Mouse (Mus musculus): ENCODE results near the gene Kcne3. TPM values are rescaled to one million over a fixed set of nuclear protein-coding genes. Genes with fewer than 3 reads are reported as not detected.

The Kcne3 gene
- polyA plus RNA-seq, 1 experiment from 2014 or later: 28.9 TPM

DNA sequence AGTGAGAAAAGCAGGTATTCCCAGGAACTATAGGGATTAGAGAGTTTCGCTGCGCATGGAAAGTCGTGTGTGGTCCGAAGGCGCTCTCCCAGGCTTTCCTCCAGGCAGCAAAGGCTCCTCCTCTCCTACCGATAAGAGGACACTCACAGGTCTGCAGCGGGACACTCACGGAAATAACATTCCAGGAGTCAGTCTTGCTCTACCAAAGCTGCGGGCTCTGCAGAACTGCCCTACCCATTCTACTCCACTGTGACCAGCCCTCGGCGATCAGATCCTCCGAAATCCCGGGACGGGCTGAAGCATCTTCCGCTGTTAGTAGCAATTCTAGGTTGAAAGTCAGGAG is 2.6 kb downstream of the Kcne3 start:
- Histone ChIP-seq H3K4me2 (replicated peaks; ENCODE audit: low read depth) (peak overlapping the region; percentile 85), H3K27me3 (replicated peaks; ENCODE audit: control insufficient read depth, insufficient read depth, low read length) (no peaks in the 10 kb centered on the region), H3K36me3 (ENCODE audit: control insufficient read depth, insufficient read depth) (no peaks in the 10 kb centered on the region), H3K4me3 (ENCODE audit: low read depth, low read length) (peak overlapping the region; percentile 51), H3K4me1 (replicated peaks; ENCODE audit: control insufficient read depth, insufficient read depth, low read length) (0 out of 2 replicates have a peak, but pooled peaks cover 3% of the 10 kb centered on the region), H3K9ac (ENCODE audit: low read depth, low read length) (peak overlapping the region; percentile 40), H3K27ac (ENCODE audit: low read depth, low read length) (peak overlapping the region; percentile 60), H3K9me3 (ENCODE audit: control insufficient read depth) (no peaks in the 10 kb centered on the region)
- no peak for TF ChIP-seq CTCF (IDR thresholded peaks at IDR 0.05; ENCODE audit: low read depth)
- 2% methylated on average over 15 of the region's 15 CpGs for WGBS
- peak; percentile 68 for ATAC-seq

DNA sequence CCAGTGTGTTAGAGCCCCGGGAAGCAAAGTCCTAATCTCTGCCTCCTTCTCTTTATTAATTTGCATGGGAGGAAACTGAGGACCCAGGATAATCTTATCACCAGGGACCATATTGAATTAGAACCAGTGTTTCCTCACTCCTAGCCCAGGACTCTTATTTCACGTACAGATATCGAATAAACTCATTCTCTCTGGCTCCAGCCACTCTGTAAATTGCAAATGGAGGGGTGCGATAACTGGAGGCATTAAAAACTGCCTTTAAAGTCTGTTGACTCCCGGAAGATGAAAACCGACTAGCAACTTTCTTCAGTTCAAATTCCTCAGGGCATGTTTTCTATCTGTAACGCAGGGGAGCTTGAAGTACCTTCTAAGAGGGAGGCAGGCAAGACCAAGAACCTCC is 3.1 kb downstream of the Kcne3 start:
- Histone ChIP-seq H3K9me3 (ENCODE audit: control insufficient read depth) (no peaks in the 10 kb centered on the region), H3K4me2 (replicated peaks; ENCODE audit: low read depth) (peak overlapping the region; percentile 85), H3K4me1 (replicated peaks; ENCODE audit: control insufficient read depth, insufficient read depth, low read length) (0 out of 2 replicates have a peak, but pooled peaks cover 3% of the 10 kb centered on the region), H3K4me3 (ENCODE audit: low read depth, low read length) (peak overlapping the region; percentile 51), H3K27me3 (replicated peaks; ENCODE audit: control insufficient read depth, insufficient read depth, low read length) (no peaks in the 10 kb centered on the region), H3K36me3 (ENCODE audit: control insufficient read depth, insufficient read depth) (no peaks in the 10 kb centered on the region), H3K27ac (ENCODE audit: low read depth, low read length) (peak overlapping the region; percentile 21), H3K9ac (ENCODE audit: low read depth, low read length) (peak overlapping the region; percentile 40; the same call in 1 of the 2 replicates)
- no peak for TF ChIP-seq CTCF (IDR thresholded peaks at IDR 0.05; ENCODE audit: low read depth)
- 31% methylated on average over 7 of the region's 7 CpGs for WGBS
- ATAC-seq: no peak

DNA sequence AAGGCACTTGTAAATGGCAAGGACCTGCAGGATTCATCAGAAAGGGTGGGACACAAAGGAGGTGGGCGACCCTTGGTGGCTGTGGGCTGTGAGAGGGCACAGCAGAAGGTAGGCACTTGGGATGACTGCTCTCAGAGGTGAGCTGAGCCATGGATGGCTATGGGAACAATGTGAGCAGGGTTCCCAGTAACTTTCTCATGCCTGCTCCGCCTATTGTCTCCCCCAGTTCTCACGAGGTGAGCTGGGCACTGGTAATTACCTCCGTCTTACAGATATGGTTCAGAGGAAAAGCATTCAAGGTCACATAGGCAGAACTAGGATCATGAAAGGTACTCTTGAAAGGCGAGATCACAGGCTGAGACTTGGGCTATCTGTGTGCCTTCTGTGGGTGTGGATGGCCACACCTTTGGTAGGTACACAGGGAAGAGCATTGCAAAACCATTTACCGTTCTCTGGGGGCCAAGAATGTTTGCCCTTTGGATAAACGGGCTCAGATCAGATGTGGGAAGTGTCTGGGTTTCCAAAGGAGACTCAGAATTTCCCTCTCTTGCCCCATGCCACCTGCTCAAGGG is 3.6 kb downstream of the Kcne3 start:
- H3K27ac ChIP-seq (ENCODE audit: low read depth, low read length): peak overlapping the region; percentile 21
- H3K4me2 ChIP-seq (replicated peaks; ENCODE audit: low read depth): peak overlapping the region; percentile 85
- peak overlapping the region; percentile 51 for H3K4me3 ChIP-seq (ENCODE audit: low read depth, low read length)
- 0 out of 2 replicates have a peak overlapping the region, but pooled peaks have one; percentile 40 for H3K9ac ChIP-seq (ENCODE audit: low read depth, low read length)
- H3K9me3 ChIP-seq (ENCODE audit: control insufficient read depth): no peaks in the 10 kb centered on the region
- H3K4me1 ChIP-seq (replicated peaks; ENCODE audit: control insufficient read depth, insufficient read depth, low read length): 0 out of 2 replicates have a peak, but pooled peaks cover 3% of the 10 kb centered on the region
- WGBS: 32% methylated on average over 7 of the region's 7 CpGs
- no peaks in the 10 kb centered on the region for H3K27me3 ChIP-seq (replicated peaks; ENCODE audit: control insufficient read depth, insufficient read depth, low read length)
- TF ChIP-seq CTCF (IDR thresholded peaks at IDR 0.05; ENCODE audit: low read depth): no peak
- no peaks in the 10 kb centered on the region for H3K36me3 ChIP-seq (ENCODE audit: control insufficient read depth, insufficient read depth)
- ATAC-seq: peak; percentile 74

DNA sequence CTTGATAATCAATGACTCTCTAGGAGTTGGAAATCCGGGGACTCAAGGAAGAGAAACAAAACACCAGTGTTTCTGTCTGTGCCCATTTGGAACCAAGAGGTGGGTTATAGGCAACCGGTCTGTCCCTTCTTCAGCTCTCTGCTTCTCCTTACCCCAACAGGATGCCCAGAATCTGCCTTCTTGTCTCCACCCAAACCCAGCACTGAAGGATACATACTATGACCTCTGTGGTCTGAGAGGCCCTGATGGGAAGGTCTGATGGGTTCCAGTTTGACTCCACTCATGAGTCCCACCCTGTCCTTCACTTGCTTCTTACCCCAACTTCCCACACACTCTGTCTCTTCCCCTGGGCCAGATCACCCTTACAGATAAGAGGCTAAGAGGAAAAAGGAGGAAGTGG is 4.9 kb downstream of the Kcne3 start:
- ATAC-seq: no peak
- Histone ChIP-seq H3K9ac (ENCODE audit: low read depth, low read length) (no peak overlapping the region), H3K9me3 (ENCODE audit: control insufficient read depth) (no peaks in the 10 kb centered on the region), H3K36me3 (ENCODE audit: control insufficient read depth, insufficient read depth) (no peaks in the 10 kb centered on the region), H3K27ac (ENCODE audit: low read depth, low read length) (no peak overlapping the region), H3K4me3 (ENCODE audit: low read depth, low read length) (no peak overlapping the region), H3K27me3 (replicated peaks; ENCODE audit: control insufficient read depth, insufficient read depth, low read length) (no peaks in the 10 kb centered on the region), H3K4me2 (replicated peaks; ENCODE audit: low read depth) (0 out of 2 replicates have a peak overlapping the region, but pooled peaks have one; percentile 24), H3K4me1 (replicated peaks; ENCODE audit: control insufficient read depth, insufficient read depth, low read length) (0 out of 2 replicates have a peak, but pooled peaks cover 3% of the 10 kb centered on the region)
- 72% methylated on average over 2 of the region's 2 CpGs for WGBS
- no peak for TF ChIP-seq CTCF (IDR thresholded peaks at IDR 0.05; ENCODE audit: low read depth)

DNA sequence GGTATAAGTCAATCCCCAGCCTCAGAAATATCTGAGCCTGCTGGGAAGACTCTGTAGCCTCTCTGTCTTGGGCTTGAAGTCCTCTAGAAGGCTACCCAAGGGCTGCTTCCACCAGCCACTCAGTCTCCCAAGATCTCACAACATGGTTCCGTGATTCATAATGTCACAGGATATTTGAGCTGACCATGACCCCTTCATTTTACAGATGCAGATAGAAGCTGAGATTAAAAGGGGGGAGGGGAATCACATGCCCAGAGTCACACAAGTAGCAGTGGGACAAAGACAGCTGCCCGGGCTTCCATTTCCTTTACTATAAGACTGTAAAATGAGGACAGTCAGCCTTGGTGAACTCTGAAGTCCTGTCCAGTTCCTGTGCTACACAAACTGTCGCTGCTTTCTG is 5.3 kb downstream of the Kcne3 start:
- H3K9me3 ChIP-seq (ENCODE audit: control insufficient read depth): no peaks in the 10 kb centered on the region
- no peak overlapping the region for H3K27ac ChIP-seq (ENCODE audit: low read depth, low read length)
- no peaks in the 10 kb centered on the region for H3K27me3 ChIP-seq (replicated peaks; ENCODE audit: control insufficient read depth, insufficient read depth, low read length)
- H3K36me3 ChIP-seq (ENCODE audit: control insufficient read depth, insufficient read depth): no peaks in the 10 kb centered on the region
- 0 out of 2 replicates have a peak, but pooled peaks cover 3% of the 10 kb centered on the region for H3K4me1 ChIP-seq (replicated peaks; ENCODE audit: control insufficient read depth, insufficient read depth, low read length)
- H3K4me2 ChIP-seq (replicated peaks; ENCODE audit: low read depth): no peak overlapping the region
- no peak overlapping the region for H3K4me3 ChIP-seq (ENCODE audit: low read depth, low read length)
- H3K9ac ChIP-seq (ENCODE audit: low read depth, low read length): no peak overlapping the region
- no peak for TF ChIP-seq CTCF (IDR thresholded peaks at IDR 0.05; ENCODE audit: low read depth)
- WGBS: 45% methylated on average over 3 of the region's 3 CpGs
- no peak for ATAC-seq

DNA sequence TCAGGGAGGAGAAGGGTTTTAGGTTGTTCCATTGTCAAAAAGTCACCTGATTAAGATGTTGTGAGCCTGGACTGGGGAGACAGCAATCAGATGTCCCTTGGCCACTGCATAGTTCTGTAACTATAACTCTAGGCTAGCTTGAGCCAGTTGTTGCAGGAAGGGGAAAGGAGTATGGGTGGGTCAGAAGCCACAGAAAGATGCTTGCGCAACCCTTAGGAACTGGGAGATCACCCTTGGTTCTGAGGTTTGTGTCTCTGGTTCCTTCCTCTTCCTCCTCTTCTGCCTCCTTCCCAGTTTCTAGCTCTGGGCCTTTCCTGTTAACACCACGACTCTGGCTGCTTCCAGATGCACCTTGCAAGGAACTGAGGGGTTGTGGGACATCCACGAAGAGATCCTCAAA is 6.1 kb downstream of the Kcne3 start:
- no peak for TF ChIP-seq CTCF (IDR thresholded peaks at IDR 0.05; ENCODE audit: low read depth)

More for the DNA sequence above, 6.1 kb downstream of the Kcne3 start:
- 72% methylated on average over 3 of the region's 3 CpGs for WGBS
- Histone ChIP-seq H3K4me1 (replicated peaks; ENCODE audit: control insufficient read depth, insufficient read depth, low read length) (0 out of 2 replicates have a peak, but pooled peaks cover 3% of the 10 kb centered on the region), H3K9ac (ENCODE audit: low read depth, low read length) (no peak overlapping the region), H3K9me3 (ENCODE audit: control insufficient read depth) (no peaks in the 10 kb centered on the region), H3K4me3 (ENCODE audit: low read depth, low read length) (no peak overlapping the region), H3K27me3 (replicated peaks; ENCODE audit: control insufficient read depth, insufficient read depth, low read length) (no peaks in the 10 kb centered on the region), H3K27ac (ENCODE audit: low read depth, low read length) (no peak overlapping the region), H3K36me3 (ENCODE audit: control insufficient read depth, insufficient read depth) (no peaks in the 10 kb centered on the region), H3K4me2 (replicated peaks; ENCODE audit: low read depth) (no peak overlapping the region; the same call in 1 of the 2 replicates)
- ATAC-seq: no peak
